Mouse (Mus musculus): Measurements from ENCODE around the gene Slc39a10. TPM values are rescaled to one million over a fixed set of nuclear protein-coding genes. Genes with fewer than 3 reads are reported as not detected.

Slc39a10 gene
- total and polyA plus RNA-seq, 2 experiments from 2014 or later, result 47.0 to 60.3 TPM

GRCm38 (mm10) chr1:46854036-46854900 is 38.4 kb downstream of the Slc39a10 start:
- WGBS, result 23% methylated on average over 18 of the region's 18 CpGs
- Histone ChIP-seq H3K4me3 (ENCODE audit: low read length) (peak overlapping the region; percentile 94), H3K9me3 (ENCODE audit: low read length) (no peaks in the 10 kb centered on the region), H3K27me3 (ENCODE audit: insufficient read depth, low read length) (no peaks in the 10 kb centered on the region), H3K9ac (replicated peaks; ENCODE audit: low read length) (peak overlapping the region; percentile 96), H3K27ac (peak overlapping the region; percentile 100), H3K4me2 (ENCODE audit: low read depth, low read length) (peak overlapping the region; percentile 74), H3K36me3 (ENCODE audit: insufficient read depth, low read length) (no peaks in the 10 kb centered on the region), H3K4me1 (ENCODE audit: insufficient read depth, low read length) (no peaks in the 10 kb centered on the region)
- no peak for ATAC-seq
- peak; percentile 54 for DNase-seq (ENCODE audit: low spot score)
- TF ChIP-seq CTCF (IDR thresholded peaks at IDR 0.05; ENCODE audit: low read depth), result no peak

GRCm38 (mm10) chr1:46853317-46854035 is 39.2 kb downstream of the Slc39a10 start:
- ATAC-seq (peak; percentile 97), DNase-seq (ENCODE audit: low spot score) (peak; percentile 99)
- Histone ChIP-seq H3K4me3 (ENCODE audit: low read length) (peak overlapping the region; percentile 94), H3K36me3 (ENCODE audit: insufficient read depth, low read length) (no peaks in the 10 kb centered on the region), H3K27me3 (ENCODE audit: insufficient read depth, low read length) (no peaks in the 10 kb centered on the region), H3K9ac (replicated peaks; ENCODE audit: low read length) (peak overlapping the region; percentile 96), H3K9me3 (ENCODE audit: low read length) (no peaks in the 10 kb centered on the region), H3K4me2 (ENCODE audit: low read depth, low read length) (peak overlapping the region; percentile 74), H3K27ac (peak overlapping the region; percentile 100), H3K4me1 (ENCODE audit: insufficient read depth, low read length) (no peaks in the 10 kb centered on the region)
- under 1% methylated on average over 86 of the region's 86 CpGs for WGBS
- peak; percentile 30; the same call in 1 of the 2 replicates for TF ChIP-seq CTCF (IDR thresholded peaks at IDR 0.05; ENCODE audit: low read depth)

GRCm38 (mm10) chr1:46852600-46853272 is 39.9 kb downstream of the Slc39a10 start:
- DNase-seq (ENCODE audit: low spot score) (peak; percentile 85), ATAC-seq (peak; percentile 21)
- H3K9ac ChIP-seq (replicated peaks; ENCODE audit: low read length), result peak overlapping the region; percentile 96
- H3K36me3 ChIP-seq (ENCODE audit: insufficient read depth, low read length), result no peaks in the 10 kb centered on the region
- H3K4me2 ChIP-seq (ENCODE audit: low read depth, low read length), result peak overlapping the region; percentile 74
- 2% methylated on average over 67 of the region's 75 CpGs for WGBS
- peak overlapping the region; percentile 100 for H3K27ac ChIP-seq
- no peaks in the 10 kb centered on the region for H3K4me1 ChIP-seq (ENCODE audit: insufficient read depth, low read length)
- H3K4me3 ChIP-seq (ENCODE audit: low read length), result peak overlapping the region; percentile 94
- no peak for TF ChIP-seq CTCF (IDR thresholded peaks at IDR 0.05; ENCODE audit: low read depth)
- H3K27me3 ChIP-seq (ENCODE audit: insufficient read depth, low read length), result no peaks in the 10 kb centered on the region
- no peaks in the 10 kb centered on the region for H3K9me3 ChIP-seq (ENCODE audit: low read length)

GRCm38 (mm10) chr1:46852216-46852599 is 40.4 kb downstream of the Slc39a10 start:
- Histone ChIP-seq H3K9me3 (ENCODE audit: low read length) (no peaks in the 10 kb centered on the region), H3K27me3 (ENCODE audit: insufficient read depth, low read length) (no peaks in the 10 kb centered on the region), H3K36me3 (ENCODE audit: insufficient read depth, low read length) (no peaks in the 10 kb centered on the region), H3K4me3 (ENCODE audit: low read length) (peak overlapping the region; percentile 94), H3K4me1 (ENCODE audit: insufficient read depth, low read length) (no peaks in the 10 kb centered on the region), H3K9ac (replicated peaks; ENCODE audit: low read length) (peak overlapping the region; percentile 96), H3K27ac (peak overlapping the region; percentile 100; the same call in 1 of the 2 replicates), H3K4me2 (ENCODE audit: low read depth, low read length) (peak overlapping the region; percentile 74)
- under 1% methylated on average over 4 of the region's 4 CpGs for WGBS
- no peak for ATAC-seq
- no peak for TF ChIP-seq CTCF (IDR thresholded peaks at IDR 0.05; ENCODE audit: low read depth)
- DNase-seq (ENCODE audit: low spot score), result no peak

- 60% methylated on average over 4 of the region's 4 CpGs for WGBS
- Histone ChIP-seq H3K36me3 (ENCODE audit: insufficient read depth, low read length) (no peaks in the 10 kb centered on the region), H3K4me1 (ENCODE audit: insufficient read depth, low read length) (no peaks in the 10 kb centered on the region), H3K9me3 (ENCODE audit: low read length) (no peaks in the 10 kb centered on the region), H3K27ac (no peak overlapping the region), H3K9ac (replicated peaks; ENCODE audit: low read length) (no peak overlapping the region), H3K4me2 (ENCODE audit: low read depth, low read length) (peak overlapping the region; percentile 74), H3K4me3 (ENCODE audit: low read length) (peak overlapping the region; percentile 94), H3K27me3 (ENCODE audit: insufficient read depth, low read length) (no peaks in the 10 kb centered on the region)
- TF ChIP-seq CTCF (IDR thresholded peaks at IDR 0.05; ENCODE audit: low read depth), result no peak
- DNase-seq (ENCODE audit: low spot score) (no peak), ATAC-seq (no peak)
Measured at GRCm38 (mm10) chr1:46851586-46851985, 41.1 kb downstream of the Slc39a10 start.

- Histone ChIP-seq H3K9ac (replicated peaks; ENCODE audit: low read length) (no peak overlapping the region), H3K4me2 (ENCODE audit: low read depth, low read length) (no peak overlapping the region), H3K27ac (0 out of 2 replicates have a peak overlapping the region, but pooled peaks have one; percentile 4), H3K4me3 (ENCODE audit: low read length) (no peak overlapping the region), H3K9me3 (ENCODE audit: low read length) (no peaks in the 10 kb centered on the region), H3K4me1 (ENCODE audit: insufficient read depth, low read length) (no peaks in the 10 kb centered on the region), H3K36me3 (ENCODE audit: insufficient read depth, low read length) (no peaks in the 10 kb centered on the region), H3K27me3 (ENCODE audit: insufficient read depth, low read length) (no peaks in the 10 kb centered on the region)
- no peak for ATAC-seq
- peak; percentile 95 for DNase-seq (ENCODE audit: low spot score)
- TF ChIP-seq CTCF (IDR thresholded peaks at IDR 0.05; ENCODE audit: low read depth), result peak; percentile 82
- WGBS, result 55% methylated on average over 1 of the region's 1 CpGs
Measured at GRCm38 (mm10) chr1:46849758-46850157, 42.9 kb downstream of the Slc39a10 start.

All from hindbrain, postnatal 0 days (tissue).